Mouse (Mus musculus): Measurements from ENCODE around the gene Prmt7. TPM values are rescaled to one million over a fixed set of nuclear protein-coding genes. Genes with fewer than 3 reads are reported as not detected.

Prmt7 gene
- 61.2 and 64.6 TPM in 2 replicates for polyA plus RNA-seq (2014; fragmentation: Nextera tagmentation; extraction: Ambion mirVana)

- H3K36me3 ChIP-seq (ENCODE audit: control insufficient read depth, insufficient read depth, low read length), result peaks cover 51% of the 10 kb centered on the region
- peak; percentile 98 for ATAC-seq (replicated peaks; ENCODE audit: low FRiP score, low TSS enrichment, low read depth)
- peak within 1 kb of the TSS; percentile 84 for H3K4me2 ChIP-seq (ENCODE audit: low read length)
- peaks cover 11% of the 10 kb centered on the region for H3K4me1 ChIP-seq (replicated peaks; ENCODE audit: control insufficient read depth, insufficient read depth, low read length)
- H3K9ac ChIP-seq (ENCODE audit: low read length), result peak within 1 kb of the TSS; percentile 93
- WGBS, result under 1% methylated on average over 52 of the region's 52 CpGs
- DNase-seq (ENCODE audit: low spot score), result peak; percentile 96
- peak within 1 kb of the TSS; percentile 90 for H3K27ac ChIP-seq (ENCODE audit: low read depth)
- peak within 1 kb of the TSS; percentile 96 for H3K4me3 ChIP-seq (ENCODE audit: low read depth, low read length)
- H3K9me3 ChIP-seq (ENCODE audit: control insufficient read depth, low read length), result no peaks in the 10 kb centered on the region
- H3K27me3 ChIP-seq (replicated peaks; ENCODE audit: control insufficient read depth, insufficient read depth, low read length), result no peaks in the 10 kb centered on the region
These were observed at the start of gene Prmt7, which contains the start of gene Slc7a6os for GRCm38 (mm10) chr8:106210821-106211345. Gene Prmt7, plus strand, starts transcription at chr8:106210936. Gene Slc7a6os, minus strand, starts transcription at chr8:106210935.

DNA sequence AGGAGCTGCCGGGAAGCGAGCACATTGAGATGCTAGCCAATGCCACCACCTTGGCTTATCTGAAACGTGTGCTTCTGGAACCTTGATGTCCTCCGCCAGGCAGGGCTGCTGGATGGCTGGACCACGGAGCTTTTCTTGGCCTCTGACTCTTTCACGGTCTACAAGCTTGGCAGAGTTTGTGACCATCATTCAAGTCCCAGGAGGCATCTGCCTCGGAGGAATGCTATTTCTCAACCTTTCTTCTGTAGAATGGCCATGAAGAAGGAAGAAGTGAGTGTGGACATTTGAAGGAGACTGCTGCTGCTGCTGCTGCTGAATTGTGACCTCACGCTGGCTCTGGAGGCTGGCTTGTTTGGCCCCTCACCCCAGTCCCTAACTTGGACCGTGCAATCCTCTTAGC, 47.5 kb upstream of the Prmt7 start:
- Histone ChIP-seq H3K9me3 (ENCODE audit: control insufficient read depth, low read length) (no peaks in the 10 kb centered on the region), H3K9ac (ENCODE audit: low read length) (no peak overlapping the region), H3K4me1 (replicated peaks; ENCODE audit: control insufficient read depth, insufficient read depth, low read length) (no peaks in the 10 kb centered on the region), H3K4me2 (ENCODE audit: low read length) (no peak overlapping the region), H3K4me3 (ENCODE audit: low read depth, low read length) (no peak overlapping the region), H3K36me3 (ENCODE audit: control insufficient read depth, insufficient read depth, low read length) (peaks cover 45% of the 10 kb centered on the region), H3K27me3 (replicated peaks; ENCODE audit: control insufficient read depth, insufficient read depth, low read length) (no peaks in the 10 kb centered on the region), H3K27ac (ENCODE audit: low read depth) (no peak overlapping the region)
- WGBS, result 89% methylated on average over 9 of the region's 9 CpGs
- DNase-seq (ENCODE audit: low spot score) (no peak), ATAC-seq (replicated peaks; ENCODE audit: low FRiP score, low TSS enrichment, low read depth) (no peak)

GRCm38 (mm10) chr8:106165460-106165859, 45.3 kb upstream of the Prmt7 start:
- Histone ChIP-seq H3K4me2 (ENCODE audit: low read length) (no peak overlapping the region), H3K27me3 (replicated peaks; ENCODE audit: control insufficient read depth, insufficient read depth, low read length) (no peaks in the 10 kb centered on the region), H3K9ac (ENCODE audit: low read length) (no peak overlapping the region), H3K36me3 (ENCODE audit: control insufficient read depth, insufficient read depth, low read length) (peaks cover 41% of the 10 kb centered on the region), H3K27ac (ENCODE audit: low read depth) (no peak overlapping the region), H3K4me3 (ENCODE audit: low read depth, low read length) (no peak overlapping the region), H3K4me1 (replicated peaks; ENCODE audit: control insufficient read depth, insufficient read depth, low read length) (peaks cover 4% of the 10 kb centered on the region; the same call in 1 of the 2 replicates), H3K9me3 (ENCODE audit: control insufficient read depth, low read length) (no peaks in the 10 kb centered on the region)
- 50% methylated on average over 4 of the region's 4 CpGs for WGBS
- ATAC-seq (replicated peaks; ENCODE audit: low FRiP score, low TSS enrichment, low read depth), result no peak
- peak; percentile 86 for DNase-seq (ENCODE audit: low spot score)

DNA sequence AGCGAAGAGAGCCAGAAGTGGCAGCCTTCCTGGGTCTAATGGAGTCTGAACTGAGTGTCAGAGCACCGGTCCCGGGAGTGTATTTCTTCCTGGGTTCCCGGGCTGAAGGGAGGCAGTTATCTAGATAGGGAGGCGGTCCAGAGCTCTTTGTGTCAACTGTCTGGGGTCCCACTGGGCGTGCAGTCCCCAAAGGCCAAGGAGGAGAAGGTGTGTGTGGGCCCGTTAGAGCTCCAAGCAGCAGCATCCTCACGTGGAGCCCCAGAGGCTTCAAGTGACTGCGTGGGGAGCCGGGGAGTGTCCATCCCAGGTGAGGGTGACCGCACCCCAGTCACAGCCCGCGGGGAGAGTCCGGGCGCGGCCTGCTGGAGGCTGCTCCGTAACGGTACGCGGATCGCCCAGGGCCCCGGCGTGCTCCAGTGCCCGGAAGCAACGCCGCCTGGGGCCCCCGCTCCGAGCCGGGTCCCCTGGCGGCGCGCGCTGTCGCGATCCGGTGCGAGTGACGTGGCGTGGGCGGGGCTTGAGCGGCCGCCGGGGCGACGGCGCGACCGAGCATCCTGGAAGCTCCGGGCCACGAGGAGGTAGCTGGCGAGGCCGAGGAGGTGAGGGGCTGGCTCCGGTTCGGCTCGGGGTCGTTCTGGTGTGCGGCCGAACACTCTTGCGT, 42.2 kb upstream of the Prmt7 start, which contains the start of gene Slc7a6:
Slc7a6 (plus strand) TSS at position 502 of the 661 bp plus-strand sequence.
- DNase-seq (ENCODE audit: low spot score) (peak; percentile 89), ATAC-seq (replicated peaks; ENCODE audit: low FRiP score, low TSS enrichment, low read depth) (peak; percentile 87)
- H3K9ac ChIP-seq (ENCODE audit: low read length), result peak within 1 kb of the TSS; percentile 64
- peak within 1 kb of the TSS; percentile 93 for H3K4me2 ChIP-seq (ENCODE audit: low read length)
- H3K27ac ChIP-seq (ENCODE audit: low read depth), result peak within 1 kb of the TSS; percentile 69
- H3K4me3 ChIP-seq (ENCODE audit: low read depth, low read length), result peak within 1 kb of the TSS; percentile 58
- under 1% methylated on average over 52 of the region's 59 CpGs for WGBS
- H3K4me1 ChIP-seq (replicated peaks; ENCODE audit: control insufficient read depth, insufficient read depth, low read length), result peaks cover 4% of the 10 kb centered on the region; the same call in 1 of the 2 replicates
- no peaks in the 10 kb centered on the region for H3K27me3 ChIP-seq (replicated peaks; ENCODE audit: control insufficient read depth, insufficient read depth, low read length)
- H3K9me3 ChIP-seq (ENCODE audit: control insufficient read depth, low read length), result no peaks in the 10 kb centered on the region
- peaks cover 12% of the 10 kb centered on the region for H3K36me3 ChIP-seq (ENCODE audit: control insufficient read depth, insufficient read depth, low read length)

- Histone ChIP-seq H3K4me3 (ENCODE audit: low read depth, low read length) (peak overlapping the region; percentile 58), H3K27me3 (replicated peaks; ENCODE audit: control insufficient read depth, insufficient read depth, low read length) (no peaks in the 10 kb centered on the region), H3K27ac (ENCODE audit: low read depth) (peak overlapping the region; percentile 69), H3K9ac (ENCODE audit: low read length) (peak overlapping the region; percentile 64), H3K36me3 (ENCODE audit: control insufficient read depth, insufficient read depth, low read length) (0 out of 2 replicates have a peak, but pooled peaks cover 4% of the 10 kb centered on the region), H3K4me1 (replicated peaks; ENCODE audit: control insufficient read depth, insufficient read depth, low read length) (peaks cover 4% of the 10 kb centered on the region; the same call in 1 of the 2 replicates), H3K9me3 (ENCODE audit: control insufficient read depth, low read length) (no peaks in the 10 kb centered on the region), H3K4me2 (ENCODE audit: low read length) (peak overlapping the region; percentile 93)
- ATAC-seq (replicated peaks; ENCODE audit: low FRiP score, low TSS enrichment, low read depth), result peak; percentile 57
- peak; percentile 74 for DNase-seq (ENCODE audit: low spot score)
- under 1% methylated on average over 54 of the region's 54 CpGs for WGBS
These were observed 41.5 kb upstream of the Prmt7 start for GRCm38 (mm10) chr8:106169017-106169933.

DNA sequence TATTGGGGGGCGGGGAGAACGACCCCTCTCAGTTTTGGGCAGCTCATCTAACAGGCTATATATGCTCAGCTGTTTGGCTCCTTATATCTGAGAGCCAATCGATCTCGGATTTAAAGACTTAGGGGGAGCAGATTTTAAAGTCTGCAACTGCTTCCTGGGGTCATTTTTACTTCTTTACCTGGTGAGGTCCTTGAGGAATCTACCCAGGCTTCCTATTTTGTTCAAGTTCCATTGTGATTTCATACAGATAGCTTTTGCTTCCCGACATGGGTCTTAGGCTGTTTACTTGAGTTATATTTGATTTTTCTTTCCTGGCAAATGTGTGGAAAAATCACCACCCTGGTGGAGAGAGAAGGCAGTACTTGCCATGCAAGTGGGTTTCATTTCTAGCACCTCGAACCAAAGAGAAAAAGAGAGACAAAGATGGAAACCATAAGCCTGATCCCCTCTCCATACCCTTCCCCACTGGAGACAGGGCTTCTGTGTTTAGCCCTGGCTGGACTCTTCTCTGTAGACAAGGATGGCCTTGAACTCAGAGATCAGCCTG, 40.7 kb upstream of the Prmt7 start:
- DNase-seq (ENCODE audit: low spot score), result no peak
- H3K9ac ChIP-seq (ENCODE audit: low read length), result peak overlapping the region; percentile 64; the same call in 1 of the 2 replicates
- H3K4me1 ChIP-seq (replicated peaks; ENCODE audit: control insufficient read depth, insufficient read depth, low read length), result peaks cover 4% of the 10 kb centered on the region; the same call in 1 of the 2 replicates
- no peak overlapping the region for H3K27ac ChIP-seq (ENCODE audit: low read depth)
- no peak for ATAC-seq (replicated peaks; ENCODE audit: low FRiP score, low TSS enrichment, low read depth)
- WGBS, result 34% methylated on average over 6 of the region's 6 CpGs
- no peaks in the 10 kb centered on the region for H3K9me3 ChIP-seq (ENCODE audit: control insufficient read depth, low read length)
- H3K27me3 ChIP-seq (replicated peaks; ENCODE audit: control insufficient read depth, insufficient read depth, low read length), result no peaks in the 10 kb centered on the region
- peak overlapping the region; percentile 58 for H3K4me3 ChIP-seq (ENCODE audit: low read depth, low read length)
- H3K4me2 ChIP-seq (ENCODE audit: low read length), result peak overlapping the region; percentile 93
- H3K36me3 ChIP-seq (ENCODE audit: control insufficient read depth, insufficient read depth, low read length), result no peaks in the 10 kb centered on the region

- Histone ChIP-seq H3K4me1 (replicated peaks; ENCODE audit: control insufficient read depth, insufficient read depth, low read length) (peaks cover 23% of the 10 kb centered on the region), H3K9me3 (ENCODE audit: control insufficient read depth, low read length) (no peaks in the 10 kb centered on the region), H3K27ac (ENCODE audit: low read depth) (no peak overlapping the region), H3K27me3 (replicated peaks; ENCODE audit: control insufficient read depth, insufficient read depth, low read length) (no peaks in the 10 kb centered on the region), H3K36me3 (ENCODE audit: control insufficient read depth, insufficient read depth, low read length) (no peaks in the 10 kb centered on the region), H3K4me3 (ENCODE audit: low read depth, low read length) (no peak overlapping the region), H3K4me2 (ENCODE audit: low read length) (no peak overlapping the region), H3K9ac (ENCODE audit: low read length) (no peak overlapping the region)
- ATAC-seq (replicated peaks; ENCODE audit: low FRiP score, low TSS enrichment, low read depth) (no peak), DNase-seq (ENCODE audit: low spot score) (no peak)
- 84% methylated on average over 3 of the region's 3 CpGs for WGBS
These were observed 37.2 kb upstream of the Prmt7 start for GRCm38 (mm10) chr8:106173566-106173965.

DNA sequence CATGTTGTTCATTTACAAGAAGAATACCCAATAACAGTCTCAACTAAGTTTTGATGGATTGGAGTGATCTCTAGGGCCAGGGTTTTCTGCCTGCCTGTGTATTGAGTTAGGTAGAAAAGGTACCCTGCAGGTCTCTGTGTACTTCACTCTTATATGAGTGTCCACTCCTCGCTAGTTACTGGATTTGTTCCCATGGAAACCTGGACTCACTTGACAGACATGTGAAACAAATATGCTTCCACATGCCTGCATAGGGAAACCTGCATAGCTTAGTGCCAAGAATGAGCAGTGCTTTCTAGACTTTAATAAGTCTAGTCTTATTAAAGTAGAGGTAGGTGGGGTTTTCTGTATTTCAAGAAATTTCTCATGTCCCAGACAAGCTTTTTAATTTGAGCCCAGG, 33.8 kb upstream of the Prmt7 start:
- no peak for DNase-seq (ENCODE audit: low spot score)

More for the DNA sequence above, 33.8 kb upstream of the Prmt7 start:
- Histone ChIP-seq H3K9ac (ENCODE audit: low read length) (no peak overlapping the region), H3K36me3 (ENCODE audit: control insufficient read depth, insufficient read depth, low read length) (no peaks in the 10 kb centered on the region), H3K4me2 (ENCODE audit: low read length) (no peak overlapping the region), H3K27ac (ENCODE audit: low read depth) (no peak overlapping the region), H3K4me3 (ENCODE audit: low read depth, low read length) (no peak overlapping the region), H3K27me3 (replicated peaks; ENCODE audit: control insufficient read depth, insufficient read depth, low read length) (no peaks in the 10 kb centered on the region), H3K9me3 (ENCODE audit: control insufficient read depth, low read length) (no peaks in the 10 kb centered on the region), H3K4me1 (replicated peaks; ENCODE audit: control insufficient read depth, insufficient read depth, low read length) (peaks cover 22% of the 10 kb centered on the region)
- 31% methylated on average over 1 of the region's 1 CpGs for WGBS
- ATAC-seq (replicated peaks; ENCODE audit: low FRiP score, low TSS enrichment, low read depth), result no peak
